Mouse (Mus musculus) spleen, postnatal 0 days (tissue): ENCODE measurements around the gene Foxk2. TPM values are rescaled to one million over a fixed set of nuclear protein-coding genes. Genes with fewer than 3 reads are reported as not detected.

Experiments used
- polyA plus RNA-seq: library from polyadenylated mRNA; unstranded; fragments of >200 nt; fragmentation: Nextera tagmentation; extraction: Ambion mirVana; gene quantifications from 2 replicates; pipeline ENCODE4 v1.2.1, GENCODE M21; 2015

Gene Foxk2
- 4.7 and 5.0 TPM in 2 replicates for polyA plus RNA-seq

GRCm38 (mm10) chr11:121259160-121260100 lies at the start of gene Foxk2:
TSS of gene Foxk2 (plus strand) at chr11:121259990.

DNA sequence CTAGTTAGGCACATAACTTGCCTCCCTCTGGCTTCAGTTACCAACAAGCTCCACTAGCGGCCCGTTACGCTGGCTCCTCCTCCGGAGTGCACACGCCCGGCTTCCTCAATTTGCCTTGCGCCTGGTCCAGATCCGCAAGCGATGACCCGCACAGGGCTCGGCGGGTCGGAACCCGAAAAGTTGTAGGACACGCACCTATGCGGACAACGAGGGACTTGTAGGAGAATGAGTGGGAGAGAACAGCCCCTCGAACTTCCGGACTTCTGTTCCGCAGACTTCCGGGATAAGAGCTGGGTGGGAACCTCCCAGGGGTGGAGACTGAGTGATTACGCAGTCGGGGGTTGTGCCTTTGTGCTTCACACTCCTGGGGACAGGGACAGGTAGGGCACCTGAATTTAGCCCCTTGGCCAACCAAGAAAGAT lies 30.8 kb upstream of the Foxk2 start, which contains the start of gene Cybc1:
TSS of gene Cybc1 (minus strand) at position 305 of the 422 bp plus-strand sequence.

GRCm38 (mm10) chr11:121236564-121237344 lies 23.0 kb upstream of the Foxk2 start, which contains the start of gene Narf:
TSS of gene Narf (plus strand) at chr11:121237253.

DNA sequence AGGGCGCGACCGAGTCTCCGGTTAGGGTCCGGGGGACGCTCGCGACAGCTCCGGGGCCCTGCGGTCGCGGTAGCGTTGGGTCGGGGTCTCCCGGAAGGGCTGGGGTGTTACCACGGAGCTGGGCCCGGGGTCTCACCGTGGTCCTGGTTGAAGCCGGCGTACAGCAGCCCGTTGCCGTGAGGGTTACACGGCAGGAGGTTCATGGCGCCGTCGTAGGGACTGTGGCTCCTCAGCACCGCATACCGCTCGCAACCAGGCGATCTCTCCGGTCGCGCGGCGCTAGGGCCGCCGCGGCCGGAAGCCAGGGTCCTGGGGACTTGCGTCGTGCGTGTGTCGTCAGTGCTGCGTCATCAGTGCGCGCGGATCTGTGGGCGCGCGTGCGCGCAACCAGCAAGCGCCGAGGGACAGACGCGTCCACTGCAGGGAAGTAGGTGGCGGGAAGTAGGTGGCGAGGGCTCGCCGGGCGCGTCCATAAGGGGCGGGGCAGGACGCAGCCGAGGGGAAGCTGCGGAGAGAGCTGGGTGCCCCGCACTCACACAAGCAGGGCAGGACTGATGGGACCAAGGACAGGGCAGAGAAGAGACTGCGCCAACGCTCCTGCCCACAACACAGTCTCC lies 94.4 kb downstream of the Foxk2 start, which contains the start of gene Wdr45b:
TSS of gene Wdr45b (minus strand) at position 355 of the 617 bp plus-strand sequence.

Other genes starting within 250 kb of the Foxk2 start
- gene Cd7, start 220.6 kb upstream of the Foxk2 start, polyA plus RNA-seq: 4.1 and 7.0 TPM in 2 replicates
- 0.19 and 0.29 TPM in 2 replicates for gene Sectm1b, start 196.4 kb upstream of the Foxk2 start, polyA plus RNA-seq
- gene Sectm1a, start 178.8 kb upstream of the Foxk2 start, polyA plus RNA-seq: 0.16 TPM in 1 of 2 replicates, not detected in the other
- 0.06 TPM in 1 of 2 replicates, not detected in the other for gene Tex19.2, start 141.3 kb upstream of the Foxk2 start, polyA plus RNA-seq
- not detected in 2 replicates for gene Tex19.1, start 113.8 kb upstream of the Foxk2 start, polyA plus RNA-seq
- gene Uts2r, start 99.7 kb upstream of the Foxk2 start, polyA plus RNA-seq: not detected in 2 replicates
- gene Hexdc, start 55.6 kb upstream of the Foxk2 start, polyA plus RNA-seq: 3.8 TPM in 2 replicates
- 14.7 and 15.4 TPM in 2 replicates for gene Ogfod3, start 55.3 kb upstream of the Foxk2 start, polyA plus RNA-seq
- 28.1 and 31.3 TPM in 2 replicates for gene Cybc1, start 30.7 kb upstream of the Foxk2 start, polyA plus RNA-seq
- gene Narf, start 22.7 kb upstream of the Foxk2 start, polyA plus RNA-seq: 56.7 and 66.8 TPM in 2 replicates
- gene Wdr45b, start 94.5 kb downstream of the Foxk2 start, polyA plus RNA-seq: 26.8 and 35.3 TPM in 2 replicates
- 1.3 and 2.7 TPM in 2 replicates for gene Rab40b, start 128.3 kb downstream of the Foxk2 start, polyA plus RNA-seq
- gene Fn3krp, start 161.4 kb downstream of the Foxk2 start, polyA plus RNA-seq: 29.8 and 35.5 TPM in 2 replicates
- gene Fn3k, start 174.9 kb downstream of the Foxk2 start, polyA plus RNA-seq: 40.1 and 43.0 TPM in 2 replicates
- 25.2 and 26.2 TPM in 2 replicates for gene Tbcd, start 192.0 kb downstream of the Foxk2 start, polyA plus RNA-seq